Mouse (Mus musculus) adipose tissue, adult 10 weeks (tissue): ENCODE data around the gene Rc3h1. TPM values are rescaled to one million over a fixed set of nuclear protein-coding genes. Genes with fewer than 3 reads are reported as not detected.

Experiments used
- polyA plus RNA-seq: library from polyadenylated mRNA; stranded (reverse); fragments of 350-450 nt; fragmentation: Illumina TruSeq; extraction: RNeasy Lipid Tissue Mini Kit (QIAGEN cat#74804); gene quantifications from one replicate; pipeline ENCODE4 v1.2.3, GENCODE M21; 2014; ENCODE audit warnings: low read depth, low replicate concordance

Gene Rc3h1
- polyA plus RNA-seq, result 7.7 TPM

GRCm38 (mm10) chr1:160906057-160906557 lies at the start of gene Rc3h1:
Gene Rc3h1 (plus strand): TSS chr1:160906418.

GRCm38 (mm10) chr1:160978071-160978735 lies 72.0 kb downstream of the Rc3h1 start, which contains the start of gene Serpinc1:
Gene Serpinc1 (plus strand): TSS chr1:160978585.

Other genes with a start within 250 kb of the Rc3h1 start
- gene Rabgap1l, start 113.2 kb upstream of the Rc3h1 start, polyA plus RNA-seq, result 23.1 TPM
- gene Serpinc1, start 72.2 kb downstream of the Rc3h1 start, polyA plus RNA-seq, result 0.32 TPM
- gene Zbtb37, start 128.4 kb downstream of the Rc3h1 start, polyA plus RNA-seq, result 3.4 TPM
- gene Dars2, start 164.2 kb downstream of the Rc3h1 start, polyA plus RNA-seq, result 15.9 TPM
- gene Cenpl, start 164.3 kb downstream of the Rc3h1 start, polyA plus RNA-seq, result 2.9 TPM
- 12.5 TPM for gene Klhl20, start 225.1 kb downstream of the Rc3h1 start, polyA plus RNA-seq
- gene Ankrd45, start 236.3 kb downstream of the Rc3h1 start, polyA plus RNA-seq, result 2.0 TPM